Mouse (Mus musculus) thymus, postnatal 25 days (tissue): ENCODE results near the gene Pnkd.

Experiments used
- DNase-seq: peaks from one replicate; pipeline ENCODE4 v3.0.0; 2022

The Pnkd gene

GRCm38 (mm10) chr1:74284543-74285160 is at the start of gene Pnkd, which contains the start of gene Aamp:
TSS of gene Pnkd (plus strand) at chr1:74284930.
TSS of gene Aamp (minus strand) at chr1:74284738.
- DNase-seq, result peak; percentile 100

GRCm38 (mm10) chr1:74235938-74236589 is 48.7 kb upstream of the Pnkd start, which contains the start of gene Arpc2:
TSS of gene Arpc2 (plus strand) at chr1:74236084.
- DNase-seq, result peak; percentile 98

DNA sequence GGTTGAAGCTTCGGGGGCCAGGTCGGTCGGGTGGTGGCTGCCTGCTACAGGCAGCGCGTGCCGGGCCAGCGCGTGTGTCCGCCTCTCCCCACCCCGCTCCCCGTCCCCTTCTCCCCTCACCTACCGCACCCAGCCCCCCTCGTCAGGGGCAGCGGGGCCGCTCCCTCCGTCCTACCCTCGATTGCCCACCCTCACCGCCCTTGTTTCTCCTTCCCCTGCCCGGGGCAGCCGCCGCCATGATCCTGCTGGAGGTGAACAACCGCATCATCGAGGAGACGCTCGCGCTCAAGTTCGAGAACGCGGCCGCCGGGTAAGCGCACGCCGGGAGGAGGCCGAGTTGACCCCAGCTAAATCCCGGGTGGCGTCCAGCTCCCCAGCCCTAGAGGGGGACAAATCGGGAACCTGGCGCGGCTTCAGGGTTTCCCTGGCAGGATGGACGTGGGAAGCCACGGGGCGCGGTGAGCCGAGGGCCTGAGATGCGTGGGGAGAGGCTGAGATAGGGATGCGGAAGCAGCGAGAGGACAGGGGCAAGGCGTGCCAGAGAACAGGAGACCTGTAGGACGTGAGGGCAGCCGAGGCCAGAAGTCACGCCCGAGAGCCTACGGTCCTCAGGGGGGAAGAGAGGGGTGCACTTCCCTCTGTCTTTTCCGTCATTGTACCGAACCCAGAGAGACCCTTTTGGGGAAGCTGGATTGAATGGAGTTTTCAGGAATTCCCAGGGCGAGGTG is 48.0 kb upstream of the Pnkd start:
- DNase-seq, result peak; percentile 59

GRCm38 (mm10) chr1:74237671-74238070 is 47.1 kb upstream of the Pnkd start:
- DNase-seq, result no peak

GRCm38 (mm10) chr1:74238136-74238535 is 46.6 kb upstream of the Pnkd start:
- no peak for DNase-seq

DNA sequence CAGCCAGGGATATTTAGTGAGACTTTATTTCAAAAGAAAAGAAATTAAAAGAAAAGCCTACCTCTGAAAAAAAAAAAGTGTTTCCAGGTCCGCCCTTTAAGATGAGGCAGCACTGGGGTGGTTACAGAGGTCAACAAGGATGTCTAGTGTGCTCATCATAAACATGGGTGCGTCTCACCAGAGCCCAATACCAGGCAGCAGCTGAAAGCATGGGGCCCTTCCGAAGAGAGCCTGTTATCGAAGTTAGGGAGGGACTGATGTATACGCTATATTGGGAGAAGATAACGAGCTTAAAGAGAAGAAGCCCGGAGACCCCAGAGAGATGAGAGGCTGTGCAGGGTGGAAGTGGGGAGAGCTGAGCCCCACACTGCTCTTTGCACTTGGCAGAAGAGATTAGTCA is 45.6 kb upstream of the Pnkd start:
- DNase-seq, result no peak

DNA sequence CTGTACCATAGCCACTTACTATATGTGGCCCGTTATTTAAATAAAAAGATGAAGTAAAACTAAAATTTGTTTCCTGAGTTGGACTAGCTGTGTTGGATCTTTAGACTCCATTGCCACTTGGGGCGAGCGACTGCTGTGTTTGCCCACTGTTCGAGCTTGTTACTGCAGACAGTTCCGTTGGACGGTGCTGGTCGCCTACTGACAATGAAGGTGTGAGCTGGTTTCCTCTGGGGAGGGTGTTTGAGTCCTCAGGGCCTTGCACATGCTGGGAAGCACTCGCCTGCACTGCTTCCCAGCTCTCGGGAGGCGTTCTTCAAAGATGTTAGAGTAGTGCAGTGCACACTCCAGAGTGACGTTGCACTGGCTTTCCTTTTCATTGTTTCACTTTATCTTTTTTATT is 45.1 kb upstream of the Pnkd start:
- DNase-seq, result no peak

- no peak for DNase-seq
Measured at GRCm38 (mm10) chr1:74240311-74240710, 44.4 kb upstream of the Pnkd start.

DNA sequence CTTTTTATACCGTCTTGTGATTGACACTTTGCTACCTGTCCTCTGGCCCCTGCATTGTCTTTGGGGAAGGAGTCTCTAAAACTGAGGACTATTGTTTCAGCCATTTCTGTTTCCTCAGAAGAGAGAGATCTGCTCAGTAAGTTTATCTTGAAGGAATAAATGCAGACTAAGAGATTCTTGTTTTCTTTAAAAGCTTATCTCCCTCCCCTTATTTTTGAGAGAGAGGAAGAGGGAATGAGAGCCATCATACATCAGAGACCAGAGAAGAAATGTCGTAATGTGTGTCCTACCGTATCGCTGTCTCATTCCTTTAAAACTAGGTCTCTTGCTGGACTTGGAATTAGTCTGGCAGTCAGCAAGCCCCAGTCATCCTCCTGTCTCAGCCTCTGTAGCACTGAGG is 43.9 kb upstream of the Pnkd start:
- DNase-seq, result no peak

GRCm38 (mm10) chr1:74245525-74245924 is 39.2 kb upstream of the Pnkd start:
- no peak for DNase-seq

- DNase-seq, result peak; percentile 48
Measured at GRCm38 (mm10) chr1:74248799-74249198, 35.9 kb upstream of the Pnkd start.

- no peak for DNase-seq
Measured at GRCm38 (mm10) chr1:74249331-74249980, 35.3 kb upstream of the Pnkd start.

DNA sequence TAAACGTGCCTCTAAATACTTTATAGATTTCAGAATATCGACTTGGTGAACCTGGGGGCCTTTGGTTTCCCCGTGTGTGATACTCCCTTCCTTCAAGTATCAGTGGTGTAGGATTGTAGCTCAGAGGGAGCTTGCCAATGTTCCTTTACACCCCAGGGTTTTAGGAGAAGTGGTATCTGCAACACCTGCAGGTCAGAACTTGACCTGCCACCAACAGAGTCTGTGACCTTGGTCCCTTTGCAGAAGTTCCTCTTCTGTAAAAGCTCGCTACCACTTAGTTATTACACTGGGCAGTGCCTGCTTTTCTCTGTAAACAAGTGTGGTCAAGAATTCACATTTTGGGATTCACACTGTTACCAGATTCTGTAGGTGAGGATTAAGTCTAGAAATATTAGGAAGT is 34.6 kb upstream of the Pnkd start:
- no peak for DNase-seq

GRCm38 (mm10) chr1:74255704-74256345 is 28.9 kb upstream of the Pnkd start:
- DNase-seq, result no peak

- DNase-seq, result no peak
Measured at GRCm38 (mm10) chr1:74256782-74257181, 27.9 kb upstream of the Pnkd start.

- no peak for DNase-seq
Measured at GRCm38 (mm10) chr1:74262510-74262909, 22.2 kb upstream of the Pnkd start.

DNA sequence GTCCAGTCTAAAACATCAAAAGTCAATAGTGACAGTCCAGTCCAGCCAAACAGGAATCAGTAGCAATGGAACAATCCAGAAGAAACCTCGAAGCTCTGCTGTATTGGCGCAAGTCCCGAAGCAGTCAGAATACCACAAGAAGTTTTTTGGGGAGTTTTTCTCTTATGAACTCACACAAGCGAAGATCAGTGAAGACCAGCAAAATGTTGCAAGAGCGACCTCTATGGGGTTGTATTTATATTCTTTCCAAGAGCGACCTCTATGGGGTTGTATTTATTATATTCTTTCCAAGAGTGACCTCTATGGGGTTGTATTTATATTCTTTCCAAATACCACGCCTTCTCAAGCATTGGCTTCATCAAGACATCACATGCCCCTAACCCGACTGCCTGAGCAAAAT is 16.0 kb upstream of the Pnkd start:
- DNase-seq, result no peak

DNA sequence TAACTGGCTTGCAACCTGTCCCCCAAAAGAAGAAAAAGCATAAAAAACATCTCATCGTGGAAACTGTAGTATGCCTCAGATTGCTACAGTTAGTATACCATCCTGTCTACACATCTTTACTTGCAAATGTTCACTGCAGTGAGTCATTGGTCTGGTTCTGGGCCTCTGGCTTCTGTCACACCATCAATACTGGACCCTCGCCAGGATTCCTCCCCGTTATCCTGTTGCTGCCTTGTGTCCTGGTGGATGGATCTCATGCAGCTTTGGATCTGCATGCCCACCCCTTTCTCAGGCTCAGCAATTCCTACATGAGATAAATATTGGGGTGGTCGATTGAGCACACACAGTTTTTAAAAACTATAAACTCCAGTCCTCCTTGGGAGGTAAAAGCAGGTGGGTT is 13.1 kb upstream of the Pnkd start:
- no peak for DNase-seq

- no peak for DNase-seq
Measured at GRCm38 (mm10) chr1:74275015-74275414, 9.7 kb upstream of the Pnkd start.

- DNase-seq, result no peak
Measured at GRCm38 (mm10) chr1:74277041-74277440, 7.7 kb upstream of the Pnkd start.

GRCm38 (mm10) chr1:74277883-74278537 is 6.7 kb upstream of the Pnkd start:
- DNase-seq, result no peak

DNA sequence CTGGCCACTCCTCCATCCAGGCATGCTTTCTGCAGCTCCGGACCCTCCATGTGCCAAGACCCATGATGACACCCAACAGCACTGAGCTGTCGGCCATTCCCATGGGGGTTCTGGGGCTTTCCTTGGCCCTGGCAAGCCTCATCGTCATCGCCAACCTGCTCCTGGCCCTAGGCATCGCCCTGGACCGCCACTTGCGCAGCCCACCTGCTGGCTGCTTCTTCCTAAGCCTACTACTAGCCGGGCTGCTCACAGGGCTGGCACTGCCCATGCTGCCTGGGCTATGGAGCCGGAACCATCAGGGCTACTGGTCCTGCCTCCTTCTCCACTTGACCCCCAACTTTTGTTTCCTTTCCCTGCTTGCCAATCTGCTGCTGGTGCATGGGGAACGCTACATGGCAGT is 6.2 kb upstream of the Pnkd start, which contains the start of gene Gpbar1:
Gene Gpbar1 (plus strand): TSS at position 13 of the 400 bp plus-strand sequence.
- no peak for DNase-seq
